Mouse (Mus musculus) ovary, postnatal 36 days (tissue): ENCODE results near the gene Nupl2.

Experiments
- DNase-seq: peaks from one replicate; pipeline ENCODE4 v3.0.0; 2022; ENCODE audit warnings: low spot score, mixed read lengths

Gene Nupl2

DNA sequence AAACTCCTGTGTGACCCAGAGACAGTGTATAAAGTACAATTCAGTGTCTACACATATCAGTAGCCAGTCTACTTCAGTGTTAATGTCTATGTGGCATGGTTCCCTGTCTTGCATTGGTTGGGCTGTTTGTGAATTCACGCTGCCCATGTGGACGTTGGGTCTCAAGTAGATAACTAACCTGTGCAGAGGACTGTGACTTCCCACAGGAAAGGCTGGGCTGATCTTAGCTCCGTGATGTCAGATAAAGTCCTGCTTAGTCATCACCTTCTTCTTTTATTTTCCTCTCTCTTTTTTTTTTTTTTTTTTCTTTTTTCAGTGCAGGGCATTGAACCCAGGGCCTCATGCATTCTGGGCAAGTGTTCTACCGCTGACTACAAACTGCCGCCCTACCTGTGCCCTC lies 43.7 kb downstream of the Nupl2 start:
- no peak for DNase-seq

DNA sequence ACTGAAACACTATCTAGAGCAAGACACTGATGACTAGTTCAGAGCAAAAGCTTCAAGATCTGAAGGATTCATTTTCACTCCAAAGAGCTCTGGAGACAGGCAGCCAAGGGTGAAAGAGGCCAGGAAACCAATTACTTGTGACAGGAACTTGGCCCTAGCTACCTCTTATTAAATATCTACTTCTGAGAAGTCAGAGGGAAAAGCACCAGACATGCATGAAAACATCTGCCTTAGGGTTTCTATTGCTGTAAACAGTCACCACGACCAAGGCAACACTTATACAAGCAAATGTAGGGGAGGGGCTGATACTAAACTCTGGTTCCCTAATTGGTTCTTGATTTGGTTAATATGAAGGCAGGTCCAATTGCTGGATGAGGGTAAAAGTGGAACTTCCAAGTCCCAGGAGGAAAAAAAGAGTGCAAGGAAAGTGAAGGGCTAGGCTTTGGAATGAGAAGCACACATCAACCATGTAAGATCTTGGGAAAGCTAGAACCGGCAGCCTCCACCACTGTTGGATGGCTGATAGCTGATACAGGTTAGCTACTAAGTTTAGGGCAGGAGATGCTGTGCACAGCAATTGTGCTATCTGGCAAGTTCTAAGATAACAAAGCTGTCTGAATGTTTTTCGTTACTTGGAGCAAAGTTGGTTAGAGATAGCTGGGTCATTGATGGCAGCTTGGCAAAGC lies 49.2 kb downstream of the Nupl2 start:
- DNase-seq = no peak

DNA sequence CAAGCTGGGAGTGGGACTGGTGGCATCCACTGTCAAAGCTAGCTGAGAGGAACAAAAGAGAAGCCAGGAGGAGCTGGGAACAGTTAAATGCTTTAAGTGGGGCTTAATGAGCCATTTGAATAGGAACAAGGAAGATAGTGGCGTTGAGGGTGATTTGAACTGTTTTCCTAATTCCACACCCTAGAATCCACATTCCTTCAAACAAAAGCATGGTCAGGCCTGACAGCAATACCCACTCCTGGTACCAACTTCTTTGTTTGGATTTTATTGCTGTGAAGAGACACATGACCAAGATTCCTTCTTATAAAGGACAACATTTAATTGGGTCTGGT lies 49.8 kb downstream of the Nupl2 start:
- DNase-seq = no peak

DNA sequence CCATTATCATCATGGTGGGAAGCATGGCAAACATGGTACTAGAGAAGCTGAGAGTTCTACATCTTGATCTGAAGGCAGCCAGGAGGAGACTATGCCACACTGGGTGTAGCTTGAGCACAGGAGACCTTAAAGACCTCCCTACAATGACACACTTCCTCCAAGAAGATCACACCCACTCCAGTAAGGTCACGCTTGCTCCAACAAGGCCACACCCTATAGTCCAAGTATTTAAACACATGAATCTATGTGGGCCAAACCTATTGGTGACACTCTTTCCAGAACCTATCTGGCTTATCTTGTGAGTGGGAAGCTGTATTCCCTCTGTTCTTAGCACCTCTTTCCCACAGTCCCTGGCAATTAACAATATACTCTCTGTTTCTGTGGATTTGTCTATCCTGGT lies 50.1 kb downstream of the Nupl2 start:
- no peak for DNase-seq
